Comparison of ENCODE assay signal across 19 mouse cellular contexts in genomic region chr11:11694472-11695177, GRCm38 (mm10). TPM values are rescaled to one million over a fixed set of nuclear protein-coding genes. Genes with fewer than 3 reads are reported as not detected.
DNase-seq lines count a peak whose midpoint lies in the region; ATAC-seq and TF ChIP-seq lines count a peak whose summit lies in the region.
"Had no signal": no experiment of that assay in that cellular context is flagged by ENCODE, and none has a peak within 500 bp of the region (broad histone marks: within the 10 kb centered on the region; RNA-seq: fewer than 3 reads in every experiment).

No protein-coding gene starts in this region.

- H3K27me3 ChIP-seq in liver, embryonic 13.5 days = no peaks in the 10 kb centered on the region
- no peaks in the 10 kb centered on the region for H3K27me3 ChIP-seq in spleen, adult 2 months (ENCODE audit: control insufficient read depth, insufficient read depth, low read length)
- H3K27me3 ChIP-seq: embryonic facial prominence, embryonic 13.5 days; forebrain, embryonic 12.5 days had no signal

- TF ChIP-seq POLR2A in spleen, adult 2 months (IDR thresholded peaks at IDR 0.05; ENCODE audit: low read depth, low read length) = no peak
- TF ChIP-seq POLR2A in bone marrow, adult 2 months (IDR thresholded peaks at IDR 0.05; ENCODE audit: borderline replicate concordance, control insufficient read depth, low read depth, low read length) = no peak

- WGBS in liver, embryonic 13.5 days (ENCODE audit: insufficient replicate concordance) = 70% methylated on average over 6 of the region's 6 CpGs
- WGBS in spleen, adult 2 months = 37% methylated on average over 6 of the region's 6 CpGs
- WGBS in bone marrow, adult 2 months = 47% methylated on average over 6 of the region's 6 CpGs

- ATAC-seq in liver, embryonic 13.5 days (ENCODE audit: low read depth) = no peak
- ATAC-seq: forebrain, embryonic 16.5 days had no signal

- peaks cover 86% of the 10 kb centered on the region for H3K4me1 ChIP-seq in liver, embryonic 13.5 days (replicated peaks)
- peaks cover 47% of the 10 kb centered on the region for H3K4me1 ChIP-seq in spleen, adult 2 months (ENCODE audit: control insufficient read depth, insufficient read depth, insufficient read length)
- peaks cover 21% of the 10 kb centered on the region for H3K4me1 ChIP-seq in bone marrow, adult 2 months (ENCODE audit: control insufficient read depth, insufficient read depth, low read length)
- H3K4me1 ChIP-seq: embryonic facial prominence, embryonic 13.5 days; forebrain, embryonic 12.5 days; heart, embryonic 13.5 days; hindbrain, embryonic 15.5 days had no signal

- H3K9ac ChIP-seq in liver, embryonic 13.5 days = peak overlapping the region; percentile 54
- H3K9ac ChIP-seq: embryonic facial prominence, embryonic 13.5 days; forebrain, embryonic 12.5 days; heart, embryonic 13.5 days; hindbrain, embryonic 15.5 days had no signal

- DNase-seq in liver, embryonic 13.5 days = no peak
- DNase-seq in liver = no peak
- DNase-seq in spleen, adult 2 months (ENCODE audit: low read depth in 1 of 2, low spot score in 2 of 2) = no peak
- no peak for DNase-seq in spleen, postnatal 10 days (ENCODE audit: low spot score in 2 of 2)
- peak; percentile 46 for DNase-seq in naive thymus-derived CD4-positive, alpha-beta T cell, adult 2 months (ENCODE audit: low read depth)
- DNase-seq in cerebellum, postnatal 4 days (ENCODE audit: low spot score in 2 of 2) = no peak
- DNase-seq: adrenal gland, postnatal 10 days; cerebellum, adult 11-12 months; cerebellum, adult 9-10 months; cerebellum, postnatal 25 days; gastrocnemius, postnatal 14 days; heart, postnatal 36 days had no signal

- H3K36me3 ChIP-seq in liver, embryonic 13.5 days = peaks cover 22% of the 10 kb centered on the region
- H3K36me3 ChIP-seq in spleen, adult 2 months (ENCODE audit: control insufficient read depth, insufficient read depth, low read length) = peaks cover 2% of the 10 kb centered on the region
- H3K36me3 ChIP-seq: embryonic facial prominence, embryonic 13.5 days; forebrain, embryonic 12.5 days; heart, embryonic 13.5 days; hindbrain, embryonic 15.5 days had no signal

- no peaks in the 10 kb centered on the region for H3K9me3 ChIP-seq in liver, embryonic 13.5 days (replicated peaks)
- H3K9me3 ChIP-seq: embryonic facial prominence, embryonic 13.5 days; forebrain, embryonic 12.5 days; G1E; heart, embryonic 13.5 days; hindbrain, embryonic 15.5 days had no signal

- no peak for TF ChIP-seq CTCF in spleen, adult 2 months (IDR thresholded peaks at IDR 0.05; ENCODE audit: extremely low read depth, insufficient read depth, insufficient read length, insufficient replicate concordance)
- no peak for TF ChIP-seq CTCF in bone marrow, adult 2 months (IDR thresholded peaks at IDR 0.05; ENCODE audit: control insufficient read depth, insufficient read depth, low read length)

- no peak overlapping the region for H3K4me2 ChIP-seq in liver, embryonic 13.5 days
- H3K4me2 ChIP-seq: embryonic facial prominence, embryonic 13.5 days; forebrain, embryonic 12.5 days; heart, embryonic 13.5 days; hindbrain, embryonic 15.5 days had no signal

- H3K4me3 ChIP-seq in liver, embryonic 13.5 days (replicated peaks) = no peak overlapping the region
- H3K4me3 ChIP-seq in spleen, adult 2 months (ENCODE audit: extremely low read depth, insufficient read depth, insufficient read length) = no peak overlapping the region
- H3K4me3 ChIP-seq in bone marrow, adult 2 months (replicated peaks; ENCODE audit: control insufficient read depth, low read depth, low read length) = no peak overlapping the region
- H3K4me3 ChIP-seq: embryonic facial prominence, embryonic 13.5 days; forebrain, embryonic 12.5 days; heart, embryonic 13.5 days; hindbrain, embryonic 15.5 days had no signal

- H3K27ac ChIP-seq in liver, embryonic 13.5 days = peak overlapping the region; percentile 67
- peak overlapping the region; percentile 87 for H3K27ac ChIP-seq in spleen, adult 2 months (ENCODE audit: insufficient read depth, low read length)
- H3K27ac ChIP-seq in bone marrow, adult 2 months (ENCODE audit: control insufficient read depth, insufficient read depth, low read depth, low read length, poor library complexity) = peak overlapping the region; percentile 3; the same call in 1 of the 2 replicates
- H3K27ac ChIP-seq: embryonic facial prominence, embryonic 13.5 days; forebrain, embryonic 12.5 days; heart, embryonic 13.5 days; hindbrain, embryonic 15.5 days had no signal

RNA-seq across cellular contexts. Expression of gene Ikzf1, which starts 9.8 kb away (rescaled TPM):
- polyA plus RNA-seq in liver, embryonic 13.5 days (2015; fragmentation: Nextera tagmentation; extraction: Ambion mirVana) = 28.3 and 44.6 TPM in 2 replicates
- polyA plus RNA-seq in spleen, adult 2 months (2012; rRNA removed) = 258 and 419 TPM in 2 replicates
- 32.8 and 38.1 TPM in 2 replicates for polyA plus RNA-seq in bone marrow, adult 2 months (2011; ENCODE audit: insufficient read depth, insufficient read length, low replicate concordance, missing spikeins)

Comparison
In these comparisons a context has a peak if more than half of its experiments do, and no peak if none do; other contexts are left out.
1. H3K27ac ChIP-seq: peak in every context shown above with its lines; median percentile 87 in spleen, adult 2 months; 67 in liver, embryonic 13.5 days; 3 in bone marrow, adult 2 months.